Mouse (Mus musculus) midbrain, embryonic 16.5 days (tissue): ENCODE data around the gene Pcbp3. TPM values are rescaled to one million over a fixed set of nuclear protein-coding genes. Genes with fewer than 3 reads are reported as not detected.

ENCODE experiments used
- ATAC-seq: fragments of 200-750 bp; cut with Nextera tagmentation; 2 replicates; pipeline ENCODE4 v1.8.0; 2017; ENCODE audit warnings: moderate TSS enrichment
- H3K27ac ChIP-seq: fragments of 300-500 bp; sonication (generic); 2 replicates; pipeline ENCODE4 v1.5.1; 2014; ENCODE audit warnings: mild to moderate bottlenecking, low read length, mixed read lengths
- H3K27me3 ChIP-seq: fragments of 300-500 bp; sonication (generic); 2 replicates; pipeline ENCODE4 v1.6.1; 2014; ENCODE audit warnings: low read depth, low read length, mixed read lengths; ENCODE audit not compliant: control insufficient read depth, insufficient read depth
- H3K36me3 ChIP-seq: fragments of 300-500 bp; sonication (generic); 2 replicates; pipeline ENCODE4 v1.6.1; 2014; ENCODE audit warnings: mild to moderate bottlenecking, low read length, moderate library complexity, mixed read lengths; ENCODE audit not compliant: control insufficient read depth, insufficient read depth
- H3K4me1 ChIP-seq: fragments of 300-500 bp; sonication (generic); 2 replicates; pipeline ENCODE4 v1.6.1; 2014; ENCODE audit warnings: mild to moderate bottlenecking, low read length, mixed read lengths; ENCODE audit not compliant: control insufficient read depth, insufficient read depth
- H3K4me2 ChIP-seq: fragments of 300-500 bp; sonication (generic); 2 replicates; pipeline ENCODE4 v1.6.1; 2014; ENCODE audit warnings: mild to moderate bottlenecking, low read length, mixed read lengths
- H3K4me3 ChIP-seq: fragments of 300-500 bp; sonication (generic); 2 replicates; pipeline ENCODE4 v1.5.1; 2014; ENCODE audit warnings: low read depth, mild to moderate bottlenecking, low read length, moderate library complexity, mixed read lengths
- H3K9ac ChIP-seq: fragments of 300-500 bp; sonication (generic); 2 replicates; pipeline ENCODE4 v1.6.1; 2014; ENCODE audit warnings: low read depth, low read length, mixed read lengths
- H3K9me3 ChIP-seq: fragments of 300-500 bp; sonication (generic); replicated peaks from 2 replicates; pipeline ENCODE4 v1.6.1; 2014; ENCODE audit warnings: mild to moderate bottlenecking, low read length, mixed read lengths; ENCODE audit not compliant: control insufficient read depth, poor library complexity, severe bottlenecking
- WGBS: fragments of 180-500 bp; shearing (Covaris S2); extraction: QIAGEN DNeasy Blood & Tissue Kit; methylation state at CpG from one replicate; pipeline ENCODE4 v1.1.7; 2014; 5-methylcytosine and 5-hydroxymethylcytosine counted together
- polyA plus RNA-seq: library from polyadenylated mRNA; unstranded; fragments of >200 nt; fragmentation: Nextera tagmentation; extraction: Ambion mirVana; gene quantifications from 2 replicates; pipeline ENCODE4 v1.2.1, GENCODE M21; 2015

Pcbp3 gene
- polyA plus RNA-seq, 1 experiment from 2014 or later = 78.8 TPM

DNA sequence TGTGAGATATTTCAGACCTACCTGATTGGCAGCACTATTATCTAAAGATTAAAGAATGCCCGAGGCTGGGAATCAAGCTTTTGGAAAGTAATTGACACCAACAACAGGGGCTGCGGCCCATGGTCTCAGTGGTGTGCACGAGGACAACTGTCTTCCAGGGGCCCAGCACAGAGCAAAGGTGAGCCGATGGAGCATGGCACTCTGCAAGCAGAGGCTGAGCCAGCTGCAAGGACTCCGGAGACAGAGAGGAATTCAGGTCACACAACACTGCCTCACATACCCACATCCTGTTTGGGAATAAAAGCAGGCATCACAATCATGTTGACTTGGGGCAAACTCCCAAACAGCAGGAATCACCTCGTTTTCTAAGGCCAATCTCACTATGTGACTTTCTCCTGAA lies 5.5 kb downstream of the Pcbp3 start:
- Histone ChIP-seq H3K4me2 (no peak overlapping the region), H3K27me3 (no peaks in the 10 kb centered on the region), H3K9ac (no peak overlapping the region), H3K36me3 (no peaks in the 10 kb centered on the region), H3K4me1 (peaks cover 12% of the 10 kb centered on the region), H3K4me3 (no peak overlapping the region), H3K9me3 (no peaks in the 10 kb centered on the region), H3K27ac (no peak overlapping the region)
- no peak for ATAC-seq
- 9% methylated on average over 6 of the region's 6 CpGs for WGBS

DNA sequence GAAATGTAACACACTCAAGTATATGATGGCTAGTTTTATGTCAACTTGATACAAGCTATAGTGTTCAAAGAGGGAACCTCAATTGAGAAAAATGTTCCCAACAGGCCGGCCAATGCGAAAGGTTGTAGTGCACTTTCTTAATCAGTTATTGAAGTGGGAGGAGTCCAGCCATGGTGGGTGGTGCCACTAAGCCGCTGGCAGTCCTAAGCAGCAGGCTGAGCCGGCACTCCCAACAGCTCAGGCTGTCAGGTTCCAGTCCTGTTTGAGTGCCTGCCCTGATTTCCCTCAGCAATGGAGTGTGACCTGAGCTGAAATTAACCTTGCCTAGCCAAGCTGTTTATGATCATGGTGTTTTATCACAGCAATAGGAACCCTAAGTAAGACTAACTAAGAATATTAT lies 20.6 kb downstream of the Pcbp3 start:
- no peaks in the 10 kb centered on the region for H3K36me3 ChIP-seq
- WGBS = 54% methylated on average over 4 of the region's 4 CpGs
- no peak overlapping the region for H3K27ac ChIP-seq
- no peaks in the 10 kb centered on the region for H3K27me3 ChIP-seq
- H3K4me2 ChIP-seq = no peak overlapping the region
- no peak overlapping the region for H3K4me3 ChIP-seq
- H3K4me1 ChIP-seq = peaks cover 4% of the 10 kb centered on the region; the same call in 1 of the 2 replicates
- H3K9ac ChIP-seq = no peak overlapping the region
- no peaks in the 10 kb centered on the region for H3K9me3 ChIP-seq
- no peak for ATAC-seq

DNA sequence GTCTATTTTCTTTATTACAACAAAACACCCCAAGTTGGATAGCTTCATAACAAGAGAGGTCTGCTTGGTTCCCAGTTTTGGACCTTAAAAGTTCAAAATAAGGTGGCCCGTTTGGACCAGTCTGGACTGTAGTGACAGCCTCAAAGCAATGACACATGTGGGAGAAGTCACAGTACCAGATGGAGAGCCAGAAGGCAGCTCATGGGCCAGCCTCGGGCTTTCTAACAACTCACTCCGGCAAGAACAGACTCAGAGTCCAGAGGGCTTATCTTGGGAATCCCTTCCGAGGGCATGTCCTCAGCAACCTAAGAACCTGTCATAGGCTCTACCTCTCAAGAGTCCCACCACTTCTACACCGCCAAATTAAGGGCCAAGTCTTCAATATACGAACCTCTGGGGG lies 24.9 kb downstream of the Pcbp3 start:
- no peaks in the 10 kb centered on the region for H3K36me3 ChIP-seq
- H3K9ac ChIP-seq = no peak overlapping the region
- H3K27ac ChIP-seq = no peak overlapping the region
- no peak for ATAC-seq
- H3K4me2 ChIP-seq = no peak overlapping the region
- H3K9me3 ChIP-seq = no peaks in the 10 kb centered on the region
- H3K4me3 ChIP-seq = no peak overlapping the region
- H3K27me3 ChIP-seq = no peaks in the 10 kb centered on the region
- 91% methylated on average over 6 of the region's 6 CpGs for WGBS
- peaks cover 4% of the 10 kb centered on the region; the same call in 1 of the 2 replicates for H3K4me1 ChIP-seq

DNA sequence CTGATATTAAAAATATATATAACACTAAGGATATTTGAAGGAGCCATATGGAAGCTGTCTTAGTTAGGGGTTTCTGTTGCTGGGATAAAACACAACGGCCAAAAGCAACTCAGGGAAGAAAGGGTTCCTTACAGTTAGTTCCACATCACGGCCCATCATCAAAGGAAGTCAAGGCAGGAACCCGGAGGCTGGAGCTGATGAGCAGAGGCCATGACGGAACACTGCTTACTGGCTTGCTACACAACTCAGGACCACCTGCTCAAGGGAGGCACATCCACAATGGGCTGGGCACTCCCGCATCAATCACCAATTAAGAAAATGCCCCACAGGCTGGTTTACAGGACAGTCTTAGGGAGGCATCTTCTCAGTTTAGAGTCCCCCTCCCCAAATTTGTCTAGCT lies 26.9 kb downstream of the Pcbp3 start:
- Histone ChIP-seq H3K27me3 (no peaks in the 10 kb centered on the region), H3K4me1 (peaks cover 4% of the 10 kb centered on the region; the same call in 1 of the 2 replicates), H3K4me3 (no peak overlapping the region), H3K9me3 (no peaks in the 10 kb centered on the region), H3K36me3 (no peaks in the 10 kb centered on the region), H3K4me2 (no peak overlapping the region), H3K9ac (no peak overlapping the region), H3K27ac (no peak overlapping the region)
- WGBS = 73% methylated on average over 5 of the region's 5 CpGs
- ATAC-seq = no peak

DNA sequence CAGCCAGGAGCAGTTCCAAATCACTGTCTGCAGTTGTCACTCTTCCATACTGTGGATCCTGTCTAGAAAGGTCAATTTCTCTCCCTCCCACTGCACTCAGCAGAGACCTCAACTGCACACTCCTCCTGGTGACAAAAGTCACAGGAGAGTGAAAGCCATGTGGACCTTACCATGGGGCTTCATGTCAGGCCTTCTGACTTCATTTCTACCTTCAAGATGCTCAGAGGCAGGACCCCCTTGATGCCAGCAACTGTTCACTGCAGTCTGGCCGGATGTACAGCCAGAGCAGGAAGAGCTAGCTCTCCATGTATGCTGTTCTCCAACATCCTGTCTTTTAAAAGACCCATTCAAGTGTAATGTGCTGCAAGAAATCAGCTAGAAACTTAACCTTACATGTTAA lies 29.9 kb downstream of the Pcbp3 start:
- no peaks in the 10 kb centered on the region for H3K36me3 ChIP-seq
- H3K9me3 ChIP-seq = no peaks in the 10 kb centered on the region
- H3K4me1 ChIP-seq = no peaks in the 10 kb centered on the region
- H3K4me2 ChIP-seq = no peak overlapping the region
- no peak overlapping the region for H3K4me3 ChIP-seq
- ATAC-seq = no peak
- no peak overlapping the region for H3K27ac ChIP-seq
- H3K9ac ChIP-seq = no peak overlapping the region
- no peaks in the 10 kb centered on the region for H3K27me3 ChIP-seq
- WGBS = 81% methylated on average over 1 of the region's 1 CpGs

DNA sequence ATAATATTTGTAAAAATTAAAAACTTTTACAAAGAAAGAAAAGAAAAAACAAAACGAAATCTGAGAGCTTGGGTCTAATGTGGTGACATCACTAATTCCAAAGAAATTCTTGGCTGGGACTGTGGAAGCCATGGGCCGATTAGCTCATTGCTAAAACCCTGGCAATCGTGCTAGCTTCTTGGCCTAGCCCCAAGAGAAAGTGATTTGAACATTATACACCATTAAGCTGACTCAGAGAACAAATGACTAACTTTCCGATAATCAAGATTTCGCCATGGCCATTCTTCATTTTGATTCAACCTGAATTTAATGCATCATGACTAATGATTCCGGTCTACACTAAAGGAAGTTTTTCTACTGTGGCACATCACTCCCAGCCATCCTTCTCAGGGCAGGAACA lies 30.6 kb downstream of the Pcbp3 start:
- Histone ChIP-seq H3K4me2 (no peak overlapping the region), H3K9ac (no peak overlapping the region), H3K4me3 (no peak overlapping the region), H3K9me3 (no peaks in the 10 kb centered on the region), H3K27me3 (no peaks in the 10 kb centered on the region), H3K27ac (no peak overlapping the region), H3K4me1 (no peaks in the 10 kb centered on the region), H3K36me3 (no peaks in the 10 kb centered on the region)
- WGBS = 88% methylated on average over 6 of the region's 6 CpGs
- no peak for ATAC-seq

DNA sequence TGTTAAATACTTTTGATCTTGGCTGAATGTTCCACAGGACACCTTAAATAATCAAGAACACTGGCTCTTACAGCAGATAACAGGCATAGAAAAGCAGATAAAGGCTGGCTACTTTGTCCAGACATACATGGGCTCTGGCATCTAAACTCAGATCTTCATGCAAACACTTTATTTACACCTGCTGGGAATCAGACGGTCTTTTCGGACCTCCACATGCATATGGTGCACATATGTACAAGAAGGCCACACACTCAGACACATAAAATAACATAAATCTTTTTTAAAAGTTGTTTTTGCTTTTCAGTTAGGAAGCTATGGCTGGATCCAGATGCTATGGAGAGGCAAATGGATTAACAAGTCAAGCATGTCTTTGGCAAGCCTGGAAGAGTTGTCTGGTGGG lies 37.2 kb downstream of the Pcbp3 start:
- Histone ChIP-seq H3K4me1 (no peaks in the 10 kb centered on the region), H3K27ac (no peak overlapping the region), H3K27me3 (no peaks in the 10 kb centered on the region), H3K4me3 (no peak overlapping the region), H3K9ac (no peak overlapping the region), H3K36me3 (no peaks in the 10 kb centered on the region), H3K9me3 (no peaks in the 10 kb centered on the region), H3K4me2 (no peak overlapping the region)
- ATAC-seq = no peak
- 95% methylated on average over 2 of the region's 2 CpGs for WGBS

DNA sequence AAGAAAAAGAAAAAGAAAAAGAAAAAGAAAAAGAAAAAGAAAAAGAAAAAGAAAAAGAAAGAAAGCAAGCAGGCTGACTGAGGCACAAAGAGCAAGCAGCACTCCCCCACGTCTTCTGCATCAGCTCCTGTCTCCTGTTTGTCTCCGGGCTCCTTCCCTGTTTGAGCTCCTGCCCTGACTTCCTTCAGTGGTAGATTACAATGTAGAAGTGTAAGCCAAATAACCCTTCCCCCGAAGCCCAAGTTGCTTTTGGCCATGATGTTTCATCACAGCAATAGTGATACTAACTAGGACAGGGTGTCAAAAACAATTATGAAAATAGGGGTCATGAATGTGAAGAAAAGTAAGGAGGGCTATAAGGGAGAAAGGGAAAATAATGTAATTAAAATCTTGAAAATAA lies 43.6 kb downstream of the Pcbp3 start:
- no peak for ATAC-seq
- 89% methylated on average over 3 of the region's 3 CpGs for WGBS

DNA sequence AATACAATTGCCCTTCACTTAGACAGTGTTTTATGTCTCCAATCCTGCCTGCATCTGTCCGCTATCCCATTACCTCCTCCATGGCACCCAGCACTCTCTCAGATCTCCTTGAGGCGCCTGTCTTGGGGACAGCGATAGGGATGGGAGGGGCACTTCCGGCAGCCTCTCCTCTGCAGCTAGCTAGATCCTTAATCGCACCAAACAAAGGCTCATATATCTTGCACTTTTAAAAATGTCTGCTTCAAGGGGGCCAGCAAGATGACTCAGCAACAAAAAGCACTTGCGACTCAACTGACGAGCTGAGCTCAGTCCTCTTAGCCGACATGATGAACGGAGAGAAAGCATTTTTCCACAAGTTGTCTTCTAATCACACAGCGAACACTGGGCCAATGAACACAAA lies 55.3 kb downstream of the Pcbp3 start:
- no peaks in the 10 kb centered on the region for H3K36me3 ChIP-seq
- H3K27ac ChIP-seq = no peak overlapping the region
- peaks cover 2% of the 10 kb centered on the region; the same call in 1 of the 2 replicates for H3K4me1 ChIP-seq
- H3K4me3 ChIP-seq = no peak overlapping the region
- 78% methylated on average over 10 of the region's 10 CpGs for WGBS
- H3K27me3 ChIP-seq = no peaks in the 10 kb centered on the region
- H3K4me2 ChIP-seq = no peak overlapping the region
- no peak for ATAC-seq
- H3K9ac ChIP-seq = no peak overlapping the region
- no peaks in the 10 kb centered on the region for H3K9me3 ChIP-seq

More for the DNA sequence above, 43.6 kb downstream of the Pcbp3 start:
- no peaks in the 10 kb centered on the region for H3K4me1 ChIP-seq
- no peak overlapping the region for H3K27ac ChIP-seq
- H3K27me3 ChIP-seq = no peaks in the 10 kb centered on the region
- H3K4me3 ChIP-seq = no peak overlapping the region
- no peak overlapping the region for H3K4me2 ChIP-seq
- H3K9ac ChIP-seq = no peak overlapping the region
- H3K36me3 ChIP-seq = no peaks in the 10 kb centered on the region
- H3K9me3 ChIP-seq = peaks cover 4% of the 10 kb centered on the region; the same call in 1 of the 2 replicates
